Mouse (Mus musculus) liver, adult 2 months (tissue): ENCODE results near the gene Taar7d.

ENCODE experiments used
- CTCF ChIP-seq: fragments of 200-500 bp; IDR thresholded peaks from 2 replicates; pipeline ENCODE4 v1.5.1; 2011; ENCODE audit warnings: low read depth, low read length, control low read depth
- POLR2A ChIP-seq: fragments of 200-500 bp; IDR thresholded peaks from 2 replicates; pipeline ENCODE4 v1.6.1; 2011; ENCODE audit warnings: low read length, control low read depth; ENCODE audit not compliant: insufficient read depth; ENCODE audit errors: extremely low read depth

GRCm38 (mm10) chr10:23985546-23985945 lies 41.5 kb upstream of the Taar7d start, which contains the start of gene Taar6:
- TF ChIP-seq CTCF, result no peak
- no peak for TF ChIP-seq POLR2A
